Mouse (Mus musculus): ENCODE data around the gene Ppfia1. TPM values are rescaled to one million over a fixed set of nuclear protein-coding genes. Genes with fewer than 3 reads are reported as not detected.

Ppfia1 gene
- polyA plus RNA-seq, 1 experiment from 2014 or later, result 33.1 TPM

GRCm38 (mm10) chr7:144444788-144445187 is 108.7 kb downstream of the Ppfia1 start:
- no peaks in the 10 kb centered on the region for H3K4me1 ChIP-seq (replicated peaks; ENCODE audit: control insufficient read depth, insufficient read depth, low read length)
- H3K9ac ChIP-seq (ENCODE audit: low read length), result no peak overlapping the region
- no peak overlapping the region for H3K4me2 ChIP-seq (ENCODE audit: low read length)
- no peak overlapping the region for H3K4me3 ChIP-seq (ENCODE audit: low read depth, low read length)
- H3K36me3 ChIP-seq (ENCODE audit: control insufficient read depth, insufficient read depth, low read length), result peaks cover 81% of the 10 kb centered on the region
- DNase-seq (ENCODE audit: low spot score) (no peak), ATAC-seq (replicated peaks; ENCODE audit: low FRiP score, low TSS enrichment, low read depth) (no peak)
- H3K27ac ChIP-seq (ENCODE audit: low read depth), result no peak overlapping the region
- no peaks in the 10 kb centered on the region for H3K9me3 ChIP-seq (ENCODE audit: control insufficient read depth, low read length)
- WGBS, result 84% methylated on average over 7 of the region's 7 CpGs
- H3K27me3 ChIP-seq (replicated peaks; ENCODE audit: control insufficient read depth, insufficient read depth, low read length), result no peaks in the 10 kb centered on the region

- Histone ChIP-seq H3K9me3 (ENCODE audit: control insufficient read depth, low read length) (no peaks in the 10 kb centered on the region), H3K9ac (ENCODE audit: low read length) (no peak overlapping the region), H3K36me3 (ENCODE audit: control insufficient read depth, insufficient read depth, low read length) (peaks cover 90% of the 10 kb centered on the region), H3K27ac (ENCODE audit: low read depth) (no peak overlapping the region), H3K4me2 (ENCODE audit: low read length) (no peak overlapping the region), H3K4me1 (replicated peaks; ENCODE audit: control insufficient read depth, insufficient read depth, low read length) (no peaks in the 10 kb centered on the region), H3K4me3 (ENCODE audit: low read depth, low read length) (no peak overlapping the region), H3K27me3 (replicated peaks; ENCODE audit: control insufficient read depth, insufficient read depth, low read length) (no peaks in the 10 kb centered on the region)
- WGBS, result 91% methylated on average over 4 of the region's 4 CpGs
- ATAC-seq (replicated peaks; ENCODE audit: low FRiP score, low TSS enrichment, low read depth) (no peak), DNase-seq (ENCODE audit: low spot score) (no peak)
Measured at GRCm38 (mm10) chr7:144441976-144442375, 111.6 kb downstream of the Ppfia1 start.

GRCm38 (mm10) chr7:144441466-144441865 is 112.1 kb downstream of the Ppfia1 start:
- H3K4me1 ChIP-seq (replicated peaks; ENCODE audit: control insufficient read depth, insufficient read depth, low read length), result no peaks in the 10 kb centered on the region
- ATAC-seq (replicated peaks; ENCODE audit: low FRiP score, low TSS enrichment, low read depth), result no peak

GRCm38 (mm10) chr7:144438811-144439210 is 114.7 kb downstream of the Ppfia1 start:
- H3K9me3 ChIP-seq (ENCODE audit: control insufficient read depth, low read length), result no peaks in the 10 kb centered on the region
- H3K9ac ChIP-seq (ENCODE audit: low read length), result no peak overlapping the region
- 95% methylated on average over 7 of the region's 7 CpGs for WGBS
- H3K27me3 ChIP-seq (replicated peaks; ENCODE audit: control insufficient read depth, insufficient read depth, low read length), result no peaks in the 10 kb centered on the region
- DNase-seq (ENCODE audit: low spot score), result no peak
- no peak overlapping the region for H3K4me3 ChIP-seq (ENCODE audit: low read depth, low read length)
- H3K36me3 ChIP-seq (ENCODE audit: control insufficient read depth, insufficient read depth, low read length), result peaks cover 76% of the 10 kb centered on the region
- H3K27ac ChIP-seq (ENCODE audit: low read depth), result no peak overlapping the region
- no peak overlapping the region for H3K4me2 ChIP-seq (ENCODE audit: low read length)
- ATAC-seq (replicated peaks; ENCODE audit: low FRiP score, low TSS enrichment, low read depth), result no peak
- H3K4me1 ChIP-seq (replicated peaks; ENCODE audit: control insufficient read depth, insufficient read depth, low read length), result no peaks in the 10 kb centered on the region

More at GRCm38 (mm10) chr7:144441466-144441865, 112.1 kb downstream of the Ppfia1 start:
- Histone ChIP-seq H3K9me3 (ENCODE audit: control insufficient read depth, low read length) (no peaks in the 10 kb centered on the region), H3K4me2 (ENCODE audit: low read length) (no peak overlapping the region), H3K27ac (ENCODE audit: low read depth) (no peak overlapping the region), H3K27me3 (replicated peaks; ENCODE audit: control insufficient read depth, insufficient read depth, low read length) (no peaks in the 10 kb centered on the region), H3K4me3 (ENCODE audit: low read depth, low read length) (no peak overlapping the region), H3K36me3 (ENCODE audit: control insufficient read depth, insufficient read depth, low read length) (peaks cover 91% of the 10 kb centered on the region), H3K9ac (ENCODE audit: low read length) (no peak overlapping the region)
- no peak for DNase-seq (ENCODE audit: low spot score)
- WGBS, result 91% methylated on average over 11 of the region's 11 CpGs

- ATAC-seq (replicated peaks; ENCODE audit: low FRiP score, low TSS enrichment, low read depth), result no peak
- no peak overlapping the region for H3K4me2 ChIP-seq (ENCODE audit: low read length)
- no peaks in the 10 kb centered on the region for H3K4me1 ChIP-seq (replicated peaks; ENCODE audit: control insufficient read depth, insufficient read depth, low read length)
- H3K36me3 ChIP-seq (ENCODE audit: control insufficient read depth, insufficient read depth, low read length), result peaks cover 23% of the 10 kb centered on the region
- H3K27ac ChIP-seq (ENCODE audit: low read depth), result no peak overlapping the region
- H3K9ac ChIP-seq (ENCODE audit: low read length), result no peak overlapping the region
- H3K9me3 ChIP-seq (ENCODE audit: control insufficient read depth, low read length), result no peaks in the 10 kb centered on the region
- no peak overlapping the region for H3K4me3 ChIP-seq (ENCODE audit: low read depth, low read length)
- no peak for DNase-seq (ENCODE audit: low spot score)
- no peaks in the 10 kb centered on the region for H3K27me3 ChIP-seq (replicated peaks; ENCODE audit: control insufficient read depth, insufficient read depth, low read length)
- WGBS, result 59% methylated on average over 2 of the region's 2 CpGs
Measured at GRCm38 (mm10) chr7:144432920-144433319, 120.6 kb downstream of the Ppfia1 start.

GRCm38 (mm10) chr7:144427460-144427859 is 126.1 kb downstream of the Ppfia1 start:
- H3K9me3 ChIP-seq (ENCODE audit: control insufficient read depth, low read length), result no peaks in the 10 kb centered on the region
- no peaks in the 10 kb centered on the region for H3K4me1 ChIP-seq (replicated peaks; ENCODE audit: control insufficient read depth, insufficient read depth, low read length)
- 85% methylated on average over 3 of the region's 3 CpGs for WGBS
- DNase-seq (ENCODE audit: low spot score) (no peak), ATAC-seq (replicated peaks; ENCODE audit: low FRiP score, low TSS enrichment, low read depth) (no peak)
- no peaks in the 10 kb centered on the region for H3K27me3 ChIP-seq (replicated peaks; ENCODE audit: control insufficient read depth, insufficient read depth, low read length)
- H3K4me3 ChIP-seq (ENCODE audit: low read depth, low read length), result no peak overlapping the region
- H3K4me2 ChIP-seq (ENCODE audit: low read length), result no peak overlapping the region
- H3K36me3 ChIP-seq (ENCODE audit: control insufficient read depth, insufficient read depth, low read length), result no peaks in the 10 kb centered on the region
- H3K27ac ChIP-seq (ENCODE audit: low read depth), result no peak overlapping the region
- no peak overlapping the region for H3K9ac ChIP-seq (ENCODE audit: low read length)

Other genes starting within 250 kb of the Ppfia1 start
- 153 and 161 TPM in 2 replicates for gene Cttn, start 82.7 kb downstream of the Ppfia1 start, polyA plus RNA-seq (2014; fragmentation: Nextera tagmentation; extraction: Ambion mirVana)
- gene Fadd, start 28.7 kb upstream of the Ppfia1 start, polyA plus RNA-seq (2014; fragmentation: Nextera tagmentation; extraction: Ambion mirVana), result 12.8 and 13.3 TPM in 2 replicates
- gene Ano1, start 198.2 kb upstream of the Ppfia1 start, polyA plus RNA-seq (2014; fragmentation: Nextera tagmentation; extraction: Ambion mirVana), result 39.1 and 43.3 TPM in 2 replicates